In the genomic region with DNA sequence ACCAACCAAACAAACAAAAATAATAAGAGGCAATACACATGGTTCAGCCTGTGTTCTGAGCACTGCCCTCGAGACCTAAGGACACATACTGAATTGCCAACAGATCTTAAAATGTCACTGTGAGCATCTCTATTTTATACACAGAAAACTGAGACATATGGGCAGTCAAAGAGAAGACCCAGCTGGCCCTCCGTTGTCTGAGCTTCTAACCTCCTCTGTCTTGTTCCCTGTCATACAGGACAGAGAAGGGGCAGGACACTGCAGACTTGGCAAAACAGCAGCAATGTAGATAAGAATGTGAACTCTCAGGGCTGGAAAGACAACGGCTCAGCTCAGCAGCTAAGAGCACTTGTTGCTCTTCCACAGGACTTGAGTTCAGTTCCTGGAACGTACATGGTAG, we compare ENCODE assay signal across 25 mouse cellular contexts. TPM values are rescaled to one million over a fixed set of nuclear protein-coding genes. Genes with fewer than 3 reads are reported as not detected.
"Had no signal": no experiment of that assay in that cellular context is flagged by ENCODE, and none has a peak within 500 bp of the region (broad histone marks: within the 10 kb centered on the region; RNA-seq: fewer than 3 reads in every experiment).

No protein-coding gene starts in this region.

- H3K4me2 ChIP-seq: heart, embryonic 12.5 days; hindbrain, embryonic 13.5 days; hindbrain, embryonic 15.5 days; kidney, embryonic 15.5 days; limb, embryonic 12.5 days had no signal

- H3K4me3 ChIP-seq: heart, embryonic 10.5 days; heart, embryonic 12.5 days; hindbrain, embryonic 13.5 days; hindbrain, embryonic 15.5 days; kidney, embryonic 15.5 days; left cerebral cortex, adult 2 months; limb, embryonic 10.5 days; limb, embryonic 12.5 days had no signal

- ATAC-seq: forebrain, postnatal 0 days; hindbrain, postnatal 0 days; intestine, embryonic 16.5 days had no signal

- H3K27ac ChIP-seq: heart, embryonic 10.5 days; hindbrain, embryonic 13.5 days; hindbrain, embryonic 15.5 days; hindbrain, postnatal 0 days; kidney, embryonic 15.5 days; kidney, postnatal 0 days; left cerebral cortex, adult 2 months; limb, embryonic 10.5 days; limb, embryonic 12.5 days had no signal

- H3K36me3 ChIP-seq: heart, embryonic 10.5 days; heart, embryonic 12.5 days; hindbrain, embryonic 13.5 days; hindbrain, embryonic 15.5 days; kidney, embryonic 15.5 days; limb, embryonic 10.5 days; limb, embryonic 12.5 days had no signal

- DNase-seq: forebrain, postnatal 0 days; gastrocnemius, postnatal 14 days; heart, adult 18-20 months; heart, postnatal 14 days; heart, postnatal 36 days; kidney, adult 11 months; kidney, adult 2 months; kidney, adult 9 months; kidney, postnatal 14 days; kidney, postnatal 36 days had no signal

- H3K9ac ChIP-seq: forebrain, postnatal 0 days; heart, embryonic 12.5 days; hindbrain, embryonic 13.5 days; hindbrain, embryonic 15.5 days; kidney, embryonic 15.5 days; limb, embryonic 12.5 days had no signal

- H3K9me3 ChIP-seq: heart, embryonic 10.5 days; heart, embryonic 12.5 days; hindbrain, embryonic 13.5 days; hindbrain, embryonic 15.5 days; kidney, embryonic 15.5 days; limb, embryonic 10.5 days; limb, embryonic 12.5 days had no signal

RNA-seq across cellular contexts. Expression of gene Pipox, which starts 14.6 kb away (rescaled TPM):
- total RNA-seq: gastrocnemius, adult 18-20 months; gastrocnemius, adult 8-10 months; hematopoietic stem cell, adult 5-6 weeks had no signal

RNA-seq across cellular contexts. Expression of gene Sez6, which starts 22.1 kb away (rescaled TPM):
- total RNA-seq: granulocyte monocyte progenitor cell, adult 5-6 weeks; hematopoietic stem cell, adult 5-6 weeks had no signal
- polyA plus RNA-seq: limb, embryonic 12.5 days had no signal
